In the genomic region with DNA sequence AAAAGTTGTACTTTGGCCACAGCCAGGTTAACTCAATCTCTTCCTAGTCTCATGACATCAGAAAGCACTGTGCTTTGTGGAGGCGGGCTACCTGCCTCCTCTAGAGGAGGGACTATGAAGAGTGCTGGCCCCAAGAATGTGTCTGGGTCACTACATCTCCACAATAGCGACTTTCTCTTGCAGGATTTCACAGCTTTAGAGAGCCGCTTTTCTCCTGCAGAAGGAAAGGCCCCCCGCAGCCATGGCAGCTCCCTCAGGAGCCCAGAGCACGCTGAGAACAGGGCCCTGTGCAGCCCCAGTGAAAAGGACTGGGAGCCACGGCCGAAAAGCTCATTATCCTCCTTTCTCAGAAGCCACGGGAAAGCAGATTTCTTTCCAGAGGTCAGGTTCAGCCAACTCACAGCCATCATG, we compare ENCODE assay signal across 9 mouse cellular contexts. TPM values are rescaled to one million over a fixed set of nuclear protein-coding genes. Genes with fewer than 3 reads are reported as not detected.
A peak's percentile ranks its signal among the peaks of the same experiment; 100 is the strongest.
DNase-seq lines count a peak whose midpoint lies in the region; ATAC-seq lines count a peak whose summit lies in the region.
"Had no signal": no experiment of that assay in that cellular context is flagged by ENCODE, and none has a peak within 500 bp of the region (broad histone marks: within the 10 kb centered on the region; RNA-seq: fewer than 3 reads in every experiment).

No protein-coding gene starts in this region.

- intact Hi-C loops in heart, postnatal 25 days (cut with DNase I): no loop called here

- no peak overlapping the region for H3K4me3 ChIP-seq in heart, embryonic 14.5 days (ENCODE audit: control insufficient read depth in 1 of 2, insufficient read depth in 1 of 2, low read depth in 1 of 2, low read length in 2 of 2)
- peak overlapping the region; percentile 16; the same call in 1 of the 2 replicates for H3K4me3 ChIP-seq in intestine, embryonic 16.5 days (ENCODE audit: low read length)
- H3K4me3 ChIP-seq in midbrain, embryonic 12.5 days: no peak overlapping the region

- peaks cover 44 to 68% of the 10 kb centered on the region in 2 experiments for H3K4me1 ChIP-seq in heart, embryonic 14.5 days (ENCODE audit: control insufficient read depth in 2 of 2, insufficient read depth in 2 of 2, low read length in 2 of 2)
- H3K4me1 ChIP-seq in intestine, embryonic 16.5 days (ENCODE audit: control insufficient read depth, insufficient read depth, low read length): peaks cover 72% of the 10 kb centered on the region
- peaks cover 71% of the 10 kb centered on the region for H3K4me1 ChIP-seq in midbrain, embryonic 12.5 days

- H3K36me3 ChIP-seq in heart, embryonic 14.5 days (ENCODE audit: control insufficient read depth, insufficient read depth, low read length): no peaks in the 10 kb centered on the region
- no peaks in the 10 kb centered on the region for H3K36me3 ChIP-seq in intestine, embryonic 16.5 days (ENCODE audit: control insufficient read depth, insufficient read depth, low read length)
- no peaks in the 10 kb centered on the region for H3K36me3 ChIP-seq in midbrain, embryonic 12.5 days

- H3K9ac ChIP-seq in heart, embryonic 14.5 days (ENCODE audit: low read length): peak overlapping the region; percentile 45; the same call in 1 of the 2 replicates
- H3K9ac ChIP-seq in intestine, embryonic 16.5 days (ENCODE audit: low read depth, low read length): peak overlapping the region; percentile 59
- 0 out of 2 replicates have a peak overlapping the region, but pooled peaks have one; percentile 1 for H3K9ac ChIP-seq in midbrain, embryonic 12.5 days (replicated peaks)

- H3K27ac ChIP-seq in heart, embryonic 14.5 days (replicated peaks in 1 of 2; ENCODE audit: control insufficient read depth in 1 of 2, insufficient read depth in 1 of 2, low read depth in 2 of 2, low read length in 2 of 2): peak overlapping the region in 1 of 2 experiments; percentile 26; a peak in 1 of 4 replicates
- peak overlapping the region; percentile 89 for H3K27ac ChIP-seq in intestine, embryonic 16.5 days (ENCODE audit: low read length)
- H3K27ac ChIP-seq in midbrain, embryonic 12.5 days (replicated peaks): peak overlapping the region; percentile 73

- WGBS in heart, embryonic 14.5 days: 48% methylated on average over 8 of the region's 8 CpGs
- WGBS in intestine, embryonic 16.5 days: 40% methylated on average over 8 of the region's 8 CpGs
- 12% methylated on average over 8 of the region's 8 CpGs for WGBS in midbrain, embryonic 12.5 days

- no peaks in the 10 kb centered on the region for H3K9me3 ChIP-seq in heart, embryonic 14.5 days (ENCODE audit: control insufficient read depth, low read length)
- no peaks in the 10 kb centered on the region for H3K9me3 ChIP-seq in intestine, embryonic 16.5 days (ENCODE audit: control insufficient read depth, low read length)
- no peaks in the 10 kb centered on the region for H3K9me3 ChIP-seq in midbrain, embryonic 12.5 days

- H3K4me2 ChIP-seq in heart, embryonic 14.5 days (ENCODE audit: low read length): peak overlapping the region; percentile 13; the same call in 1 of the 2 replicates
- H3K4me2 ChIP-seq in intestine, embryonic 16.5 days (ENCODE audit: low read depth, low read length): peak overlapping the region; percentile 54
- H3K4me2 ChIP-seq in midbrain, embryonic 12.5 days (replicated peaks): peak overlapping the region; percentile 25

- ATAC-seq in heart, embryonic 14.5 days (ENCODE audit: insufficient number of reproducible peaks, insufficient read depth, low FRiP score, low read depth): no peak
- ATAC-seq in intestine, embryonic 16.5 days: peak; percentile 31
- ATAC-seq in midbrain, embryonic 12.5 days (ENCODE audit: low FRiP score, low read depth): peak; percentile 38; the same call in 1 of the 2 replicates
- ATAC-seq in activated CD4-positive, CD25-positive, alpha-beta regulatory T cell, adult 4 months: no peak

- no peaks in the 10 kb centered on the region for H3K27me3 ChIP-seq in heart, embryonic 14.5 days (ENCODE audit: control insufficient read depth, insufficient read depth, low read length)
- H3K27me3 ChIP-seq in intestine, embryonic 16.5 days (replicated peaks; ENCODE audit: control insufficient read depth, insufficient read depth, low read length): no peaks in the 10 kb centered on the region
- H3K27me3 ChIP-seq in midbrain, embryonic 12.5 days: no peaks in the 10 kb centered on the region

- DNase-seq in heart, postnatal 25 days (ENCODE audit: low spot score): no peak
- DNase-seq in embryo, embryonic 11 days: peak; percentile 37
- DNase-seq in c-Kit-positive CD71-positive TER-119-positive erythroid progenitor cells, embryonic 14.5 days (ENCODE audit: low spot score): no peak
- no peak for DNase-seq in urinary bladder, postnatal 10 days (ENCODE audit: low spot score)

RNA-seq across cellular contexts. Expression of a gene that starts 5.5 kb away (rescaled TPM):
- 20.8 and 24.0 TPM in 2 replicates for polyA plus RNA-seq in heart, embryonic 14.5 days (2014; fragmentation: Nextera tagmentation; extraction: Ambion mirVana)
- total RNA-seq in heart, postnatal 25 days (2021): 10 to 100 TPM; 85.1 to 96.1 TPM
- 44.4 and 46.4 TPM in 2 replicates for polyA plus RNA-seq in intestine, embryonic 16.5 days (2015; fragmentation: Nextera tagmentation; extraction: Ambion mirVana)
- 28.5 and 33.9 TPM in 2 replicates for polyA plus RNA-seq in midbrain, embryonic 12.5 days (2016; fragmentation: Nextera tagmentation; extraction: Ambion mirVana)
- 10 to 100 TPM; 51.2 to 77.0 TPM for polyA plus RNA-seq in activated CD4-positive, CD25-positive, alpha-beta regulatory T cell, adult 4 months (2017; shearing (Covaris generic))

RNA-seq across cellular contexts. Expression of a gene that starts 13.7 kb away (rescaled TPM):
- polyA plus RNA-seq in heart, embryonic 14.5 days (2014; fragmentation: Nextera tagmentation; extraction: Ambion mirVana): 12.7 and 15.7 TPM in 2 replicates
- total RNA-seq in heart, postnatal 25 days (2021): 10 to 100 TPM in 1 of 2 experiments, 1 to 10 TPM in 1; 10.0 to 10.1 TPM
- polyA plus RNA-seq in intestine, embryonic 16.5 days (2015; fragmentation: Nextera tagmentation; extraction: Ambion mirVana): 17.9 and 18.5 TPM in 2 replicates
- polyA plus RNA-seq in midbrain, embryonic 12.5 days (2016; fragmentation: Nextera tagmentation; extraction: Ambion mirVana): 26.6 and 27.0 TPM in 2 replicates
- polyA plus RNA-seq in activated CD4-positive, CD25-positive, alpha-beta regulatory T cell, adult 4 months (2017; shearing (Covaris generic)): 1 to 10 TPM; 5.0 to 7.3 TPM

RNA-seq across cellular contexts. Expression of a gene that starts 45.9 kb away (rescaled TPM):
- not detected in 2 replicates for polyA plus RNA-seq in heart, embryonic 14.5 days (2014; fragmentation: Nextera tagmentation; extraction: Ambion mirVana)
- not detected for total RNA-seq in heart, postnatal 25 days (2021)
- 0.22 TPM in 1 of 2 replicates, not detected in the other for polyA plus RNA-seq in intestine, embryonic 16.5 days (2015; fragmentation: Nextera tagmentation; extraction: Ambion mirVana)
- 0.31 TPM in 1 of 2 replicates, not detected in the other for polyA plus RNA-seq in midbrain, embryonic 12.5 days (2016; fragmentation: Nextera tagmentation; extraction: Ambion mirVana)
- under 1 TPM; 0.29 to 0.88 TPM for polyA plus RNA-seq in activated CD4-positive, CD25-positive, alpha-beta regulatory T cell, adult 4 months (2017; shearing (Covaris generic))
- total RNA-seq: MEL had no signal

RNA-seq across cellular contexts. Expression of a gene that starts 55.9 kb away (rescaled TPM):
- 33.1 and 34.2 TPM in 2 replicates for polyA plus RNA-seq in heart, embryonic 14.5 days (2014; fragmentation: Nextera tagmentation; extraction: Ambion mirVana)
- total RNA-seq in heart, postnatal 25 days (2021): 10 to 100 TPM; 17.2 TPM
- 79.6 and 82.0 TPM in 2 replicates for polyA plus RNA-seq in intestine, embryonic 16.5 days (2015; fragmentation: Nextera tagmentation; extraction: Ambion mirVana)
- 54.7 and 56.8 TPM in 2 replicates for polyA plus RNA-seq in midbrain, embryonic 12.5 days (2016; fragmentation: Nextera tagmentation; extraction: Ambion mirVana)
- polyA plus RNA-seq in activated CD4-positive, CD25-positive, alpha-beta regulatory T cell, adult 4 months (2017; shearing (Covaris generic)): 100 to 1,000 TPM in 1 of 2 experiments, 10 to 100 TPM in 1; 85.5 to 101 TPM

Comparison
In these comparisons a context has a peak if more than half of its experiments do, and no peak if none do; other contexts are left out.
1. ATAC-seq: peak in intestine, embryonic 16.5 days (single experiment) and midbrain, embryonic 12.5 days (single experiment); none in heart, embryonic 14.5 days (single experiment) and activated CD4-positive, CD25-positive, alpha-beta regulatory T cell, adult 4 months (single experiment).
2. H3K9ac ChIP-seq: peak in every context shown above with its lines; median percentile 59 in intestine, embryonic 16.5 days; 45 in heart, embryonic 14.5 days; 1 in midbrain, embryonic 12.5 days.
3. Peak in every context shown above with its lines, with median percentiles within 50 percentile points of each other: H3K4me2 ChIP-seq.